Mouse (Mus musculus) urinary bladder, adult 18-20 months (tissue): ENCODE data around the gene Lrrc74a.

ENCODE experiments used
- DNase-seq, 2 experiments: peaks; one replicate each; pipeline ENCODE4 v3.0.0; 2022; ENCODE audit warnings: low spot score in 2 of 2, mixed read lengths in 2 of 2

Gene Lrrc74a

GRCm38 (mm10) chr12:86786149-86787019, 52.2 kb downstream of the Lrrc74a start:
- DNase-seq = no peak

GRCm38 (mm10) chr12:86787020-86787553, 52.9 kb downstream of the Lrrc74a start:
- no peak for DNase-seq

DNA sequence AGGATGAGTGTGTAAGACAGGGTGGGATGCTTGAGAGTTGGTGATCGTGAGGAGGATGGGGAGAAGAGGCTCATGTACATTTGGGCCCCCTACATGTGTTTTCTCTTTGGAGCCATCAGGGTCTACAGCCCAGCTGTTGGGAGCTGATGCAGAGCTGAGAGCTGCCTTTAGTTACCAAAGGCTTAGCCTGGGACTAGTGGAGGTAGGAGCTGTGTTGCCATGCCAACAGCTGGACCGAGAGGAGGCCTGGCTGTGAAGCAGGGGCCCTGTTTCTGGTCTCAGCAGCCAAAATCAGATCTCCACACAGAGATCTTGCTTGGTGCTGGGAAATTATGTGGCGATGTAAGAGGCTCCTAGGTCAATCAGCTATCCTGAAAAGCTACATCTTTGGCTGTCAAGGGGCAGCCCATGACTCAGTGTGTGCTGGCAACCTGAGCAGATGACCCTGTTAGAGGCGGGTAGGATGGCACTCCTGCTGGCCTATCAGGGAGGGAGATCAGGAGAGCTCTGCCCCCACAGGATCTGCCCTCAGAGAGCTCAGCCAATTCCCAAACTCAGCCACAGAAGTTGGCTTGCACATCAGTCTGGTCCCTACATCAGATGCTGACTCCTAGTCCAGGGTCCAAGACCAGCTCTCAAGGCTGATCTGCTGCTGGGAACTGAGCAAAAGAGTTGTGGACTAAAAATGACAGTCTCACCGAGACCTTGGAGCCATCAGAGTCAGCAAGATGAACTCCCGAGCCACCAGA, 56.1 kb downstream of the Lrrc74a start:
- DNase-seq = no peak

DNA sequence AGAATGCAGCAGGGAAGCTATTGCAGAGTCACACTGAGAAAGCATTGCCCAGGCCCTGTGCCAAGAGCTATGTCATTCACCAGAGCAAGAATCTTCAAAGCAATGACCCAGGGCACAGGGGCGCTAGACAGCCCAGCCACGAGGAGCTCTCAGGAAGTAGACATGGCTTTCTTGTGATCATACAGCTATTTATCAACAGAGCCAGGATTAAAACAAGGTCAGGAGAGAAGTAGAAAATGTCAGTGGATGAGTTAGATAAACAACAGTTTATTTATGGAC, 56.6 kb downstream of the Lrrc74a start:
- DNase-seq = no peak

GRCm38 (mm10) chr12:86791987-86792386, 57.8 kb downstream of the Lrrc74a start:
- DNase-seq = no peak

DNA sequence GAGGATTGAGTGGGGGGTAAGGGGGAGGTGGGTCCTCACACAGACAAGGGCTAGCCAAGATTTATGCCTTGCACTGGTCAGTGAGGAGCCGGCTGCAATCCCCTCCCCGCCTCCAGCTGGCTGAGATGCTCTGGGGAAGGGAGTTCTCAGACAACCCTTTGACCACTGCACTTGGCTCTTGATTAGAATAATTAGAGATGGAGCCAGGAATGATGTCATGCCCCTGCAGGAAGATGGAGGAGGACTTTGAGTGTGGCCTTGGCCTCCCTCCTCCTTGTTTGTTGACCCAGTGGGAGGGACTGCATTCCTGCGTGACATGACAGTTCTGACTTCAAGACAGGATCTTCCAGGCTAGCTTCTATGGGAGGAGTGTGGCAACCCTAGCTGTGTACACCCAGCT, 59.7 kb downstream of the Lrrc74a start:
- DNase-seq = peak in 1 of 2 experiments; percentile 77

- DNase-seq = no peak
Observed at GRCm38 (mm10) chr12:86794331-86794730, 60.2 kb downstream of the Lrrc74a start.

DNA sequence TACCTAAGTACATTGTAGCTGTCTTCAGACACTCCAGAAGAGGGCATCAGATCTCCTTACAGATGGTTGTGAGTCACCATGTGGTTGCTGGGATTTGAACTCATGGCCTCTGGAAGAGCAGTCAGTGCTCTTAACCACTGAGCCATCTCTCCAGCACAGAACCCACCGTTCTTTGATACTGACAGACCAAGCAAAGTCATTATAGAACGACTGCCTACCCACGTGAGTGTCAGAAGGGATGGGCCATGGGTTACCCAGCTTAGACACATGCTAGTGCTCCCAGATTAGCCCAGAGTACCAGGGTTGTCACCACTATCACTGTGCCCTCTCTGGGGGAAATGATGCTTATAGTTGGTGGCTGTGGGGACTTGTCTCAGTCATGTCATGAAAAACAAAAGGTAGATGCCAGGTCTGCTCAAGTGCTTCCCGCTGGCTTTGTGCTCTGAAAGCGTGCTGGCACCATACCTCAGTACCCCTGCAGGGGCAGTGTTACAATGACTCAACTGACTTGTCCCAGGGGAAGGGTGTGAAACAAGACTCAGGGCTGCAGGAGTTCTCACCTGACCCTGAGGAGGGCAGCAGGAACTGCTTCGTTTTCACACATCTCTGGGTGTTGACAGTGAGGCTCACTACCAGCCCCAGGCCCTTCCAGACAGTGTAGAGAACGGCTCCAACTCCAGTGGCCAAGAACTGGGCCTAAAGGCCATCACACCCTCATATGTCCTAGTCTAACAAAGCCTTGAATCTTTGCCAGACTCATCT, 61.1 kb downstream of the Lrrc74a start:
- no peak for DNase-seq

DNA sequence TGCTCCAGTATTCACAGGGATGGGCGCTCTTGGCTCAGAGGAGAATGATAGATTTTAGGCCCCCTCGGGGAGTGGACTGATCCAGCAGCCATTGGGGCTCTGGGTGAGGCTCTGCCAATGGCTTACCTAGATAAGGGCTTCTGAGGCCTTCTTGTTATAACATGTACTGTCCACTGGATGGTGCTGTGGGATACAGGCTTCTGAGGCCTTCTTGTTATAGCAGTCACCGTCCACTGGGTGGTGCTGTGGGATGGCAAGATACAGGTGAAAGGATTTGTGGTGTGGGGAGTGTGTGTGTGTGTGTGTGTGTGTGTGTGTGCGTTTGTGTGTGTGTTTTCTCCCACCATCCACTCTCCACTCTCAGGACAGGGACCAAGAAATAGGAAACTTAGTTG, 61.7 kb downstream of the Lrrc74a start:
- peak; percentile 50 to 68 for DNase-seq

DNA sequence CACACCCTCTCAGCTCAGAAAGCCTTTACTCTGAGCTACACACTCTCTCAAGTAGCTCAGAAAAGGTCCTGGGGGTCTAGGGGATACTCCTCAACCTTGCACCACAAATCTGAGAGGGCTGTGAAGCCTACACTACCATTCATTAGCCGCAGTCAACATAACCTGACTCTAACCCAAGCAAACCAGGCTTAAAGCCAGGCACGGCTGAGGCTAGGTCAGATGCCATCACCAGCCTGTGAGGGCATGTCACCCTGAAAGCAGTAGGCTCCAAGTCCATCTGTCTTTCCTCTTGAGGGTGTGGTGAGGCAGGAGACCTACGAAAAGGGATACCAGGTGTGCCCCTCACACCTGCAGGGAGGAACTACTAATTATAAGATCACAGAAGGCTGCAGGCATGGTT, 62.2 kb downstream of the Lrrc74a start:
- DNase-seq = no peak

DNA sequence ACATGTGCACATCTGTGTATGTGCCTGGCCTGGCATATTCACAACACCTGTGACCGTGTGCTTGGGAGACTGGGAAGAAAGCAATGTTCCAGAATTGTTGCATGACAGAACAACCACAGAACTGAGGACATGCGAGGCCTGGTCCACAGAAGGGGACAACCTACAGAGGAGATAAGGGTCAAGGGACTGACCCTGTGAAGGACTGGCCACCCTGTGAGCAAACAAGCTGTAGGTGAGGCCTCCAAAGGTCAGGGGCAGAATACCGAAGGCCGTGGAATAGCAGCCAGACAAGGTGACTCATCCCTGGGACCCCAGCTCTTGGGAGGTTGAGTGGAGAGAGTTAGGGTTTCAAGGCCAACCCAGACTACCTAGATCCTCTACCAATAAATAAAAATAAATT, 63.6 kb downstream of the Lrrc74a start:
- no peak for DNase-seq

- peak; percentile 69 to 81 for DNase-seq
Observed at GRCm38 (mm10) chr12:86798773-86799540, 64.8 kb downstream of the Lrrc74a start.

GRCm38 (mm10) chr12:86799786-86800185, 65.6 kb downstream of the Lrrc74a start:
- DNase-seq = no peak

DNA sequence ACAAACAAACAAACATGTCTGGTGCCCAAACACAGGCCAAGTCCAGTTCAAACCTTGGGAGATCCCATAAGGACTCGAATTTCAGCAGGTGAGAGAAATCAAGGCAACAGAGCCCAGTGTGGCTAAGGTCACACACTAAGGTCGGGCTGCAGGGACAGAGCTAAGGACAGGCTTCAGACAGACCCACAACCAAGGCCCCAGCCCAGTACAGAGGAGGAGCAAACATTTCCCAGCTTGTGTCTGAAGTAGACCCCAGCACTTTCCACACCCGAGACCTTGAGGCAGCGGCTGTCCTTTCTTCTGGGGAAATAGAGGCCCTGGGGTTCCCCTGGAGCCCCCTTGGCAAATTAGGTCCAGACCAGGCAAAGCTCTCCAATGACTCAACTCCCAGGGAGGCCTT, 66.2 kb downstream of the Lrrc74a start:
- DNase-seq = no peak

GRCm38 (mm10) chr12:86800765-86801147, 66.6 kb downstream of the Lrrc74a start:
- peak in 1 of 2 experiments; percentile 74 for DNase-seq

GRCm38 (mm10) chr12:86801148-86802004, 67.2 kb downstream of the Lrrc74a start:
- peak; percentile 91 to 97 for DNase-seq

GRCm38 (mm10) chr12:86802005-86802671, 68.0 kb downstream of the Lrrc74a start:
- no peak for DNase-seq

DNA sequence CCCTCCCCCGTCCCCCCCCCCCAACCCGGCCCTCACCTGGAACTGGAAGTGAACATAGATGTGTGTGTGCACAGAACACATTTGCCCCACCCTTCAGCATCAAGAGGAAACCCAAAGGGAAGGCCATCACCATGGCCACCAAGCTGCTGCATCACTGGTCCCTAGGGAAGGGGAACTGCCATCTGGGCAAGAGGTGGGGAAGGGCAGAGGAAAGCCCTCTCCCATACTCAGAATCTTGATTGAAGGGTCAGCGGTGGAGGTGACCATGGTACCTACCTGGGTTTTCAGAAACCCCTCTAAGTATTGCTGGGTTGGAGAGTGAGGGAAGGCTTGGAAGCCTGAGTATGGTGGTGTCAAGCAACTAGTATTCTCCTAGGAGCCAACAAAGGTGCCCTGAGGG, 68.7 kb downstream of the Lrrc74a start:
- no peak for DNase-seq

GRCm38 (mm10) chr12:86803651-86804307, 69.6 kb downstream of the Lrrc74a start:
- no peak for DNase-seq
